Mouse (Mus musculus): Measurements from ENCODE around the gene Ceacam5.

Ceacam5 gene

GRCm38 (mm10) chr7:17712938-17713337 lies at the start of gene Ceacam5:
Gene Ceacam5 (plus strand): TSS chr7:17713238.
- no peak for DNase-seq (ENCODE audit: low spot score in 2 of 2)

Data from natural killer cell, adult 2 months (primary cell).